Mouse (Mus musculus): ENCODE results near the gene Vkorc1l1. TPM values are rescaled to one million over a fixed set of nuclear protein-coding genes. Genes with fewer than 3 reads are reported as not detected.

Vkorc1l1 gene
- total RNA-seq (2014; fragmentation: Nextera tagmentation): 122 and 152 TPM in 2 replicates
- total RNA-seq (2017): 76.7 and 90.2 TPM in 2 replicates
- 21.6 and 24.1 TPM in 2 replicates for polyA plus RNA-seq (2012)

DNA sequence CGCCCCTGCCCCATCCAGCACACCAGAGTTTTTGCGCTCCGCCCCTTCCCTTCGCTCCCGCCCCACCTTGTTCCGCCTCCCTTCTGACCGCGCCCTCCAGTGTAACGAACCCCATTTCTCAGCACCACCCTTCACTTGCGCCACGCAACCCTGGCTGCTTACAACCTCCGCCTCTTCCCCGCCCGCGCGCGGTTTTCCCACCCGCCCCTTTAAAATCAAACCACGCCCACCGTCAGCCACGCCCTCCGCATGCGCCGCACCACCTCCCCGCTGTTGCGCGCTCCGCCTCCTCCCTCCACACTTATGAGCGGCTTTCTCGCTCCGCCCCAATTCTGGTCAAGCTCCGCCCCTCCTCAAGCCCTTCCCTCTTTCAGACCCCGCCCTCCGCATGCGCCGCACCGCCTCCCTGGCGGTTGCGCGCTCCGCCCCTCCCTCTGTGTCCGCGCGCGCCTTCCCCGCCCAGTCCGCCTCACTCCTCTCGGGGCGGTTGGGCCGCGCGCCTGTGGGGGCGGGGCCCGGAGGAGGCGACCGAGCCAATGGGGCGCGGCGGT, at the start of gene Vkorc1l1:
Vkorc1l1 (plus strand) TSS at position 476 of the 551 bp plus-strand sequence.
- DNase-seq (ENCODE audit: low spot score) (peak; percentile 81), ATAC-seq (ENCODE audit: extremely low read depth, insufficient number of reproducible peaks, low FRiP score, poor library complexity, severe bottlenecking) (peak; percentile 94)
- Histone ChIP-seq H3K36me3 (replicated peaks) (peaks cover 19% of the 10 kb centered on the region), H3K4me1 (ENCODE audit: insufficient read depth, low read depth, low read length) (peaks cover 40% of the 10 kb centered on the region), H3K9me3 (replicated peaks) (no peaks in the 10 kb centered on the region), H3K4me3 (ENCODE audit: low read depth, low read length) (peak within 1 kb of the TSS; percentile 88), H3K27me3 (ENCODE audit: insufficient read depth, low read length) (no peaks in the 10 kb centered on the region)
- TF ChIP-seq GATA1 (IDR thresholded peaks at IDR 0.05; ENCODE audit: borderline replicate concordance, low read length): no peak
- no peak for TF ChIP-seq CTCF (IDR thresholded peaks at IDR 0.05; ENCODE audit: low read depth, low read length)
- no peak for TF ChIP-seq GATA2 (IDR thresholded peaks at IDR 0.05; ENCODE audit: borderline replicate concordance, low read depth, low read length)
- no peak for TF ChIP-seq TAL1 (conservative IDR thresholded peaks at IDR 0.05; ENCODE audit: low read depth, low read length)
- no peak for TF ChIP-seq POLR2AphosphoS5 (IDR thresholded peaks at IDR 0.05; ENCODE audit: insufficient replicate concordance, low read depth, low read length)

- peak within 1 kb of the TSS; percentile 75 for H3K4me3 ChIP-seq (ENCODE audit: low read depth, low read length)
- H3K27me3 ChIP-seq (ENCODE audit: insufficient read depth, low read length): peaks cover 9% of the 10 kb centered on the region
- H3K36me3 ChIP-seq (replicated peaks): no peaks in the 10 kb centered on the region
- peaks cover 12% of the 10 kb centered on the region for H3K4me1 ChIP-seq (ENCODE audit: insufficient read depth, low read depth, low read length)
- no peak for TF ChIP-seq GATA1 (IDR thresholded peaks at IDR 0.05; ENCODE audit: borderline replicate concordance, low read length)
- no peak for TF ChIP-seq GATA2 (IDR thresholded peaks at IDR 0.05; ENCODE audit: borderline replicate concordance, low read depth, low read length)
- TF ChIP-seq POLR2AphosphoS5 (IDR thresholded peaks at IDR 0.05; ENCODE audit: insufficient replicate concordance, low read depth, low read length): no peak
- no peak for TF ChIP-seq TAL1 (conservative IDR thresholded peaks at IDR 0.05; ENCODE audit: low read depth, low read length)
- no peak for TF ChIP-seq CTCF (IDR thresholded peaks at IDR 0.05; ENCODE audit: low read depth, low read length)
- peak; percentile 100 for ATAC-seq (ENCODE audit: extremely low read depth, insufficient number of reproducible peaks, low FRiP score, poor library complexity, severe bottlenecking)
- no peaks in the 10 kb centered on the region; the same call in 1 of the 2 replicates for H3K9me3 ChIP-seq (replicated peaks)
- peak; percentile 95 for DNase-seq (ENCODE audit: low spot score)
These were observed 46.3 kb upstream of the Vkorc1l1 start, which contains the start of gene Zbed5 for GRCm38 (mm10) chr5:129895198-129896088. Zbed5 (plus strand) TSS chr5:129895723.

GRCm38 (mm10) chr5:129898449-129898848, 43.3 kb upstream of the Vkorc1l1 start, which contains the start of gene Phkg1:
Phkg1 (minus strand) TSS chr5:129898549.
- DNase-seq (ENCODE audit: low spot score): no peak
- Histone ChIP-seq H3K9me3 (replicated peaks) (no peaks in the 10 kb centered on the region), H3K4me1 (ENCODE audit: insufficient read depth, low read depth, low read length) (peaks cover 12% of the 10 kb centered on the region), H3K4me3 (ENCODE audit: low read depth, low read length) (no peak within 1 kb of the TSS), H3K27me3 (ENCODE audit: insufficient read depth, low read length) (no peaks in the 10 kb centered on the region; the same call in 1 of the 2 replicates), H3K36me3 (replicated peaks) (no peaks in the 10 kb centered on the region)
- ATAC-seq (ENCODE audit: extremely low read depth, insufficient number of reproducible peaks, low FRiP score, poor library complexity, severe bottlenecking): no peak
- TF ChIP-seq CTCF (IDR thresholded peaks at IDR 0.05; ENCODE audit: low read depth, low read length): no peak
- TF ChIP-seq TAL1 (conservative IDR thresholded peaks at IDR 0.05; ENCODE audit: low read depth, low read length): no peak
- no peak for TF ChIP-seq POLR2AphosphoS5 (IDR thresholded peaks at IDR 0.05; ENCODE audit: insufficient replicate concordance, low read depth, low read length)

- peaks cover 36% of the 10 kb centered on the region for H3K4me1 ChIP-seq (ENCODE audit: insufficient read depth, low read depth, low read length)
- DNase-seq (ENCODE audit: low spot score) (no peak), ATAC-seq (ENCODE audit: extremely low read depth, insufficient number of reproducible peaks, low FRiP score, poor library complexity, severe bottlenecking) (no peak)
- no peaks in the 10 kb centered on the region for H3K27me3 ChIP-seq (ENCODE audit: insufficient read depth, low read length)
- TF ChIP-seq TAL1 (conservative IDR thresholded peaks at IDR 0.05; ENCODE audit: low read depth, low read length) (no peak), GATA2 (IDR thresholded peaks at IDR 0.05; ENCODE audit: borderline replicate concordance, low read depth, low read length) (no peak), POLR2AphosphoS5 (IDR thresholded peaks at IDR 0.05; ENCODE audit: insufficient replicate concordance, low read depth, low read length) (no peak), CTCF (IDR thresholded peaks at IDR 0.05; ENCODE audit: low read depth, low read length) (no peak), GATA1 (IDR thresholded peaks at IDR 0.05; ENCODE audit: borderline replicate concordance, low read length) (no peak)
- H3K4me3 ChIP-seq (ENCODE audit: low read depth, low read length): peak overlapping the region; percentile 98
- no peaks in the 10 kb centered on the region for H3K9me3 ChIP-seq (replicated peaks)
- no peaks in the 10 kb centered on the region for H3K36me3 ChIP-seq (replicated peaks)
These were observed 34.0 kb upstream of the Vkorc1l1 start for GRCm38 (mm10) chr5:129907775-129908174.

GRCm38 (mm10) chr5:129908242-129908965, 33.4 kb upstream of the Vkorc1l1 start, which contains the start of gene Nupr1l:
Nupr1l (plus strand) TSS chr5:129908540.
- no peak for TF ChIP-seq TAL1 (conservative IDR thresholded peaks at IDR 0.05; ENCODE audit: low read depth, low read length)
- TF ChIP-seq GATA1 (IDR thresholded peaks at IDR 0.05; ENCODE audit: borderline replicate concordance, low read length): no peak
- no peak for TF ChIP-seq GATA2 (IDR thresholded peaks at IDR 0.05; ENCODE audit: borderline replicate concordance, low read depth, low read length)
- TF ChIP-seq CTCF (IDR thresholded peaks at IDR 0.05; ENCODE audit: low read depth, low read length): no peak
- no peak for TF ChIP-seq POLR2AphosphoS5 (IDR thresholded peaks at IDR 0.05; ENCODE audit: insufficient replicate concordance, low read depth, low read length)
- Histone ChIP-seq H3K4me3 (ENCODE audit: low read depth, low read length) (peak within 1 kb of the TSS; percentile 98), H3K4me1 (ENCODE audit: insufficient read depth, low read depth, low read length) (peaks cover 36% of the 10 kb centered on the region), H3K27me3 (ENCODE audit: insufficient read depth, low read length) (no peaks in the 10 kb centered on the region), H3K9me3 (replicated peaks) (no peaks in the 10 kb centered on the region), H3K36me3 (replicated peaks) (no peaks in the 10 kb centered on the region)
- DNase-seq (ENCODE audit: low spot score): peak; percentile 80
- ATAC-seq (ENCODE audit: extremely low read depth, insufficient number of reproducible peaks, low FRiP score, poor library complexity, severe bottlenecking): peak; percentile 99

All from G1E (cell line).